Mouse (Mus musculus): ENCODE data around the gene Ptprk. TPM values are rescaled to one million over a fixed set of nuclear protein-coding genes. Genes with fewer than 3 reads are reported as not detected.

The Ptprk gene
- total RNA-seq, 2 experiments from 2014 or later = 4.0 to 4.5 TPM

DNA sequence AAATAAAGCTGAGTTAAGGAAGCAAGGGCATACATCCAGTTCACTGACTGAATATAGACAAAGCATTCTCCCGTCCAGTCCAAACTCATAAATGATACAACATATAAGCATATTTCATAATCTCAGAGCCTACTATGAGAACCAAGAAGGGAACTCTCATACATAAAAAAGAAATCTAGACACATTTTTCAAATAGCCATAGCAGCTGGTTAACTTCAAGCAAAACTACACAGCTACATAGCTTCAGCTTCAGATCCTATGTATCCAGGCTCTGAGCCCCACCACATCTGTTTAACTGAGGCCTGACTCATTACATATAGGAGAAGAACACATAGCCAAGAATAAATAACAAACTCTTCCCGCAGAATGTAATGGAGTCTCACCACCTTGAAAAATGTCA, 539.8 kb downstream of the Ptprk start:
- intact Hi-C loops (cut with DNase I) = no loop called here
- no peak for DNase-seq

DNA sequence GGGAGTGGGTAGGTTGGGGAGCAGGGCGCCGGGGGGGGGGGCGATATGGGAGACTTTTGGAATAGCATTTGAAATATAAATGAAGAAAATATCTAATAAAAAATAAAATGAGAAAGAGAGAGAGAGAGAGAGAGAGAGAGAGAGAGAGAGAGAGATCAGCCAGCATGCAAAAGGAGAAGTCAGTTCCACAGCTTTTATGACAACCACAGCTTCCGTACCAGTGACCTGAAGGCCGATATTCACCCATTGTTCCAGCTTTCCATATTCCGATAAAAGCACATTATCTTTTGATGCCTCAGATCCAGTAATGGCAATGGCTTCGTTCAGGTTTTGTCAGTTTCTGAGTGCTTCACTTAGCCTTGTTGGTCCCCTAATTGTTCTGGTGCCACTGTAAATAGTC, 542.6 kb downstream of the Ptprk start:
- DNase-seq = no peak
- intact Hi-C loops (cut with DNase I) = no loop called here

DNA sequence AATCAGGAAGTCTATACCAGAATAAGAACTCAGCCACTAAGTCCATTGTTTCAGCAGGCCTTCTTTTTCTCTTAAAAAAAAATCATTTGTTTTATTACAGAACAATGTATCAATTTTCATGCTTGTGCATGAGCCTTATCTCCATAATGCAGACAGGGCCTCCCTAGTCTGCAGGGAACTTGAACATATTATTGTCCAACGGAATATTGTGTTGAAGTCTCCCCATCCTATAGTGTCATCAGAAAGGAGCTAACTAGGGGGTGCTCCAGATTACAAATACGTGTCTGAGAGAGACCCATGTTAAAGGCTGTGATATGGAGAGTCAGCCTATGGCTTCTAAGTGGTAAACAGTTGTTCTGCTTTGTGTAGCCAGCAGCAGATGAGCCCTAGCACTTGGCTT, 543.4 kb downstream of the Ptprk start:
- intact Hi-C loops (cut with DNase I) = no loop called here
- DNase-seq = no peak

DNA sequence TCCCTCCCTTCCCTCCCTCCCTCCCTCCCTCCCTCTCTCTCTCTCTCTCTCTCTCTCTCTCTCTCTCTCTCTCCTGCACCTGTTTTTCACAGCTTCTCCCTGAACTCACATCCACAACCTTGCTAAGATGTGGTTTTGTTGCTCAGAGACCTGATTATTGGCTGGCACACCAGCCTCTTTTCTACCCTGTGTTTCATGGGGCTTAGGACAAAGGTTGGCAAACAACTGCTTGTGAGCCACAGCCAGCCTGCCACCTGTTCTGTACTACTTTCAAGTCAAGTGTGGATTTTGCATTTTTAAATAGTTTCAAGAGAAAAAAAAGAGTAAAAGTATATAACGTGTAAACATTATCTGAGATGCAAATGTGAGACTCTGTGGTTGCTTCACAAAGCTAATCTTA, 544.8 kb downstream of the Ptprk start:
- intact Hi-C loops (cut with DNase I) = no loop called here
- no peak for DNase-seq

DNA sequence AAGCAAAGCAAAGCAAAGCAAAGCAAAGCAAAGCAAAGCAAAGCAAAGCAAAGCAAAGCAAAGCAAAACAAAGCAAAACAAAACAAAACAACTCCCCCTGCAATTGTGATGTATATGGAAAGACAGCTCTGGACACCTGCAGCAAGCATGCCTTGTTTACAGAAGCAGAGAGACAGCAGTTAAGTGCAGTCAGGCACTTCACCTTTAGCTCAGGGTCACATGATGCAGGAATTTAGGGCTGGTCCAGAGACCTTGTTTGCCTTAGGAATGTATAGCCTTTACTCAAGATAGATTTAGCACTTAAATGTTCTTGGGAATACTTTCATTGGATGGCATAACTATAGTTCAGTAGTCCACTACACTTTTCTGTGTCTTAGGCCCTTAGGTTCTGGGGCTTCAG, 561.5 kb downstream of the Ptprk start:
- DNase-seq = no peak
- intact Hi-C loops (cut with DNase I) = no loop called here

DNA sequence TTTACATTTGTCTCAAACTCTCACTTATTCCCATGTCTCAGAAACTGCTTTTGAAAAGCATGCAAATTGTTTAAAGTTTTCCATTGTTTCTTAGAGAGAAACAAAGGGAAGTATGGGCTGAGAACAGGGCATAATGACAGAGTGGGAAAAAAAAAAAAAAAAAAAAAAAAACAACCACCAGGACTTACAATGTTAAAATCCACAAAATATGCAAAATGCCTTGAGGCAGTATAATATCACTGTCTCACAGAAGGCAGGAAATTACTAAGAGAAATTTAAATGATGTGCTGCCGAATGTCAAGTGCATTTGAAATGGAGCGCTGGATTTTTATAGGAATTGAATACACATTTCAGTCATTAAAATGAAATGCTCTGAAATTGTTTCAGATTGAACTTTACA, 567.3 kb downstream of the Ptprk start:
- no peak for DNase-seq
- intact Hi-C loops (cut with DNase I) = no loop called here

Small RNAs within 50 kb of the gene (microRNA-seq; reads per million reads assigned to microRNA genes)
- gene Gm22370 = 0 reads per million in 2 experiments

Data from gastrocnemius, postnatal 36 days (tissue).